Mouse (Mus musculus): Measurements from ENCODE around the gene Prl2c2.
"Not testable (repeated sequence)": the region's sequence is repeated elsewhere in the genome, so short reads cannot be mapped to it uniquely, and the experiment has no call there.

Gene Prl2c2

DNA sequence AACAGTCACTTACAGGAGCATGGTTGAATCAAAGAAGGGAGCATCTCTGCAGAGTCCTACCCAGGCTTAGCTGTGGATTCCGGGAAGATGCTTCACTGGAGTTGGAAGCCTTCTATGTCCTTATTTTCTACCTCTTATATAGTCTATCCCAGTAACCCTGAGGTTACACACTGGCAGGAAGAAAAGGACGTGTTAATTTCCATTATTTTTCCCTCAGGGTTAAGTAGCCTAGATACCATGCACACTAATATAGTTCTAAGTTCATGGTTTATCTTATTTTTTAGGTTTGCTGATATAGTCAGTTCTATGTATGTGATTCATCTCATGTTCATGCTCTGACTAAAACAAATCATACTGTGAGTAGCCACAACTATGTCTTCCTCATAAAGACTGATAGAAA, at the start of gene Prl2c2:
Gene Prl2c2, minus strand, starts transcription at position 101 of the 400 bp plus-strand sequence.
- not testable (repeated sequence) for DNase-seq

DNA sequence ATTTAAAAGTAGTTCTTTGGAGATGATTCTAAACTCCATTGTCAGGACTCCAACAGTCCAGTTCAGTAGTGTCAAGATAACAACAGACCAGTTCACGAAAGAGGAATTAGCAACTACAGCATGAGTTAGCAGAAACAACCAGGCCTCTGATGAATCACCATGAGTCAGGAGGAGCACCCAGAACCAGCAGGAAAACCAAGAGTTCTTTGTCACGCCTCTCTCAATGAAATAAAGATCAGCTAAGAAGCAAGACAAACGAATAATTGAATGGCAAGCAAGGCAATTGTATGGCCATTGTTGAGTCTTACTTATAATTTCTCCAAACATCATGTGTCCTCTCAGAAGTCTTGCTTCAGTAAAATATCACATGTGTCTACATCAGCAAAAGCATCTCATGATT, 20.7 kb upstream of the Prl2c2 start:
- DNase-seq, result not testable (repeated sequence)

DNA sequence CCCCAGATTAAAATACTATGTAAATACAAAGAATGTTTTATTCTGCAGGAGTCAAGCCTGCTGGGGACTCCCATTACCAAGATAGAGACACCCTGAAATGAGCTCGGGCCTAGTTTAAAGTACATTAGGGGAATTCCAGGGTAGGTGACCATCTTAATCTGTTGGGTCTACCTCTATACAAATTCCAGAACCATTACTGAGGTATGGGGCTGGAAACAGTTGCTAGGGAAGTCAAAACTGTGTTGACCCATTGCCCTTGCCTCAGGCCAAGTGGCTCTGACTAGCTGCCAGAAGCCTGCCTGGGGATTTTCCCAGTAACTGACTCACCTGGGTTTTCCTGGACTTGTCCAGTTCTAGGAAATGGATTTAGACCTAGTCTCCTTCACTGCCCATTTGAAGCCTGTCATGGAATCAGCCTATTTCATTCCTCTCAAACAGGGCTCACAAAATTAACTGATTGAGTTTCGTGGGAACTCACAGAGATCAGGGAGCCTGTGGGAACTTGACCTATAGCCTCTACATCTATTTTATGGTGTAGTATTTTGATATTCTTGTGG, 8.9 kb upstream of the Prl2c2 start:
- DNase-seq, result not testable (repeated sequence)
